Mouse (Mus musculus): ENCODE data around the gene Gm3164.
"Not testable (repeated sequence)": the region's sequence is repeated elsewhere in the genome, so short reads cannot be mapped to it uniquely, and the experiment has no call there.

Gene Gm3164

DNA sequence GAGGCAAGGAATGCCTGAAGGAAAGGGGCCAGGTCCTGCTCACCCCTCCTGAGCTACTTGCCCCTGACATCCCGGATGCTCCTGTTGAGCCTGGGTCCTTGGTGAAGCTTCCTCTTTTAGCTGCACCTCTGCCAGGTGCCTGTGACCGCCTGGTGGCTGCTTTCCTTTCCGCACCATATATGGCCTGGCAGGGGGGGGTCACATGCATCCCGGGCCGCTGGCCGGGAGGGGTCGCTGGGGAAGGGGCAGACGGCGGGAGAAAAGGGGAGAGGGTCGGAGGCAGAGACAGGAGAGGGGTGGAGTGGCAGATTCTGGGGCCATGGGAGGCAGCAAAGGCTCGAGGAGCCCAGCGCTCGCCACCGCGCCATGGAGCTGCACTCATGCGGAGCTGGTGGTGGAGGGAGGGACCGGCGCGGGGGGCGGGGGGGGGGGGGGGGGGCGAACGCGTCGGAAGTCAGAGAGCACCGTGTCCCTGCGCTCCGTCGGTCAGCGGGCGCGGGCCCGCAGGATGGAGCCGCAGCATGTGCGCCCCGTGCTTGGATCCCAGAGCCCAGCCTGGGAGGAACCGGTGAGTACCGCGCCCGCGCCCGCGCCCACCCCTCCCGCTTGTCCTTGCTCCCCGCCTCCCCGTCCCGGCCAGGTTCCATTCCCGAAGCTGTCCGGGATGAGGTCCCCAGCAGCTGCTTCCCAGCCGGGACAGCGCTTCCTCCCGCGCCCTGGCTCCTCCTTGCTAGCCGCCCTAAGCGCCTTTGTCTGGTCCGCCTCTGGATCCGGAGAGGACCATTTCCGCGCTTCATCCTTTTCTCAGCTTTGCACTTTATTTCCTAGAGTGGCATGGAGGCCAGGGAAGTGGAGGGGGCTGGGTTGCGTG is at the start of gene Gm3164:
Gm3164 (plus strand) TSS at position 484 of the 871 bp plus-strand sequence.
- not testable (repeated sequence) for DNase-seq (ENCODE audit: low read depth, low spot score)

DNA sequence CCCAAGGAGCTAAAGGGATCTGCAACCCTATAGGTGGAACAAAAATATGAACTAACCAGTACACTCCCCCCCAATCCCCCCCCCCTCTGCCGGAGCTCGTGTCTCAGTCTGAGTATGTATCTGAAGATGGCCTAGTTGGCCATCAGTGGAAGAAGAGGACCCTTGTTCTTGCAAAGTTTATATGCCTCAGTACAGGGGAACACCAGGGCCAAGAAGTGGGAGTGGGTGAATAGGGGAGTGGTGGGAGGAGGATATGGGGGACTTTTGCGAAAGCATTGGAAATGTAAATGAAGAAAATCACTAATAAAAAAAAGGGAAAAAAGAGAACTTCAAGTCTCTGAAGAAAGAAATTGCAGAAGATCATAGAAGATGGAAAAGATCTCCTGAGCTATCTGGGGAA is 46.3 kb upstream of the Gm3164 start:
- not testable (repeated sequence) for DNase-seq (ENCODE audit: low read depth, low spot score)

DNA sequence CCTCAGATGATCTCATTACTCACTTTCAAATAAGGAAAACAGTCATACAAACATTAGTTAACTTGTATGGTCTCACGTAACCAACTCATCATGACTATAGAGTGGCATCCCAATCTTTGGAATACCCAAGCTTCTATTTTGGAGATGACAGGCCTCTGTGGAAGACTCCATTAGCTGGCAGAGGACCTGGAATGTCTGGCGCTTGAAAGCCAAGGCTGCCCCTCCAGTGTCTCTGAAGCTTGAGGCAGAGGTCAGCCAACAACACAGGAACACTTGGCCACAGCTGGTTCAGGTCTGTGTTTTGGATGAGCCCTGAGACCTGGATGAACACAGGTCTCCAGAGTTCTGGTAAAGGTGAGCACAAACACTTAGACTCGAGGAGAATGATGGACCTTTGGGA is 45.6 kb upstream of the Gm3164 start:
- DNase-seq (ENCODE audit: low read depth, low spot score): not testable (repeated sequence)

DNA sequence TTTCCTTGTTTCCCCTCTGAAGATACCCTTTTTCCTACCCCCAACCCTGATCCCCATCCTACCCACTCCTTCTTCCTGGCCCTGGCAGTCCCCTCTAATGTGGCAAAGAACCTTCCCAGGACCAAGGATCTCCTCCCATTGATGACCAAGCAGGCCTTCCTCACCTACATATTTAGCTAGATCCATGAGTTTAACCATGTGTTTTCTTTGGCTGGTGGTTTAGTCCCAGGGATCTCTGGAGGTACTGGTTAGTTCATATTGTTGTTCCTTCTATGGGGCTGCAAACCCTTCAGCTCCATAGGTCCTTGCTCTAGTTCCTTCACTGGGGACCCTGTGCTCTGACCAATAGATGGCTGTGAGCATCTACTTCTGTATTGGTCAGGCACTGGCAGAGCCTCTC is 37.4 kb upstream of the Gm3164 start:
- not testable (repeated sequence) for DNase-seq (ENCODE audit: low read depth, low spot score)

DNA sequence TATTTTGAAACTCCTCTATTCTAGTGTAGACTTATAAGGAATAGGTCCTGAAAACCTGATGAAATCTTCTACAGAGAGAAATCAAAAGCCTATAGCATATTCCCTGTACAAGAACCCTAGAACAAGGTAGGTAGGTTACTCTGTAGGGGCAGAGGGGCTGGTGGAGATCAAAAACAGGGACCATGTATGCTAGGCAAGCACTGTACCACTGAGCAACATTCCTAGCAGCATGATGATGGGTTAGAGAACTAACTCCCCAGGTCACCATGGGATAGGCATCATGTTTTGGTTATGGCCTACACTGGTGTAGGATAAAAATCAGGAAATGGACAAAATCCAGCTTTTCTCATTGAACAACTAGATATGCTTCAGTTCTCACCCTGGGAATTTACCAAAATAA is 29.6 kb upstream of the Gm3164 start:
- not testable (repeated sequence) for DNase-seq (ENCODE audit: low read depth, low spot score)

DNA sequence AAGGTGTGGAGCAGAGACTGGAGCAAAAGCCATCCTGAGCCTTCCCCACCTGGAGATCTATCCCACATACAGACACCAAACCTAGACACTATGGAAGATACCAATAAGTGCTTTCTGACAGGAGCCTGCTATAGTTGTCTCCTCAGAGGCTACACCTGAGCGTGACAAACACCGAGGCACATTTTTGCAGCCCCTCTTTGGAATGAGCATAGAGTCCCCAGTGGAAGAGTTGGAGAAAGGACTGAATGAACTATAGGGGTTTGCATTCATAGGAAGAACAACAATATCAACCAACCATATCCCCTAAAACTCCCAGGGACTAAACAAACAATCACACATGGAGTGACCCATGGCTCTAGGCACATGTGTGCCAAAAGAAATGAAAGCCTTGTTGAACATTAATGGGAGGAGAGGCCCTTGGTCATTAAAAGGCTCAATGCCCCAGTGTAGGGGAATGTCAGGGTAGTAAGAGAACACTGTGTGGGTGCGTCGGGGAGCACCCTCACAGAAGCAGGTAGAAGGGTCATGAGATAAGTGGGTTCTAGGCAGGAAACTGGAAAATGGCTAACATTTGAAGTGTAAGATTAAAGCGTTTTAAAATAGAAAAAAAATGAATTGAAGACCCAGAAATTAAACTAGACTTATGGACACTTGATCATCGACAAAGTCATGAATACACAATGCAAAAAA is 22.3 kb upstream of the Gm3164 start:
- not testable (repeated sequence) for DNase-seq (ENCODE audit: low read depth, low spot score)

DNA sequence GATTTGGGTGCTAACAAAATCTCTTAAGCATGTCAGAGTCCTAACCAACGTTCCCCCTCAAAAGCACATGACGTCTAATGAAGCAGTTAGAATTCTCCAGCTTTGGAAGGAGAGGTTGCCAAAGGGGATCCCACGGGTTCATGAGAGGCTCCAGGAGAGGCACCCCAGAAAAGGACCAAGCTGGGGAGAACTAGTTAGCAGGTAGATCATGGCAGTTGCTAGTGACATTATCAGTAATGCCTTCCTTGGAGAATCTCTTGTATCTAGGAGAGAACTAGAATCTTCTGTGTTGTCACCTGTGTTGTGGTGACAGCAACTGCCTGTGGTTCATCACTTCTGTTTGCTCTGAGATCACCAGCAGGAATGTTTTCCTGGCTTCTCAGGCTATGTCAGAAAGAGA is 18.0 kb upstream of the Gm3164 start, which contains the start of gene Gm3159:
Gm3159 (plus strand) TSS at position 301 of the 400 bp plus-strand sequence.
- not testable (repeated sequence) for DNase-seq (ENCODE audit: low read depth, low spot score)

DNA sequence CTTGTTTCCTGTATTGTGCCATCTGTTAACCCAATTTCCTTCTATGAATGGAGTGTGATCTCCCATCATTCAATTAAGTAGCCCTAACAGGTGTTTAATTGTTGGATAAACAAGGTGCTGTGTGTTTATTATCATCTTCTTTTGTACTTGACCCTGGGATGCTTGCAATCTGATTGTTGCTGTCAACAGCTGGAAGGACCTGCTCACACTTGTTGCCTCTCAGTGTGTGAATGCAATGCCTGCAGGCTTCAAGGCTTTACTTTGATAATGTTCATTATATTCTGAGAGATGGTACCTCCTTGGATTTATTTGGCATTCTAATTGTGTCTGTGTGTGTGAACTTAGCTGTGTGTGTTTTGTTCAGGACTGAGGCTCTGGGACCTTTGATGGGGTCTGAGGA is 16.6 kb upstream of the Gm3164 start:
- DNase-seq (ENCODE audit: low read depth, low spot score): not testable (repeated sequence)

DNA sequence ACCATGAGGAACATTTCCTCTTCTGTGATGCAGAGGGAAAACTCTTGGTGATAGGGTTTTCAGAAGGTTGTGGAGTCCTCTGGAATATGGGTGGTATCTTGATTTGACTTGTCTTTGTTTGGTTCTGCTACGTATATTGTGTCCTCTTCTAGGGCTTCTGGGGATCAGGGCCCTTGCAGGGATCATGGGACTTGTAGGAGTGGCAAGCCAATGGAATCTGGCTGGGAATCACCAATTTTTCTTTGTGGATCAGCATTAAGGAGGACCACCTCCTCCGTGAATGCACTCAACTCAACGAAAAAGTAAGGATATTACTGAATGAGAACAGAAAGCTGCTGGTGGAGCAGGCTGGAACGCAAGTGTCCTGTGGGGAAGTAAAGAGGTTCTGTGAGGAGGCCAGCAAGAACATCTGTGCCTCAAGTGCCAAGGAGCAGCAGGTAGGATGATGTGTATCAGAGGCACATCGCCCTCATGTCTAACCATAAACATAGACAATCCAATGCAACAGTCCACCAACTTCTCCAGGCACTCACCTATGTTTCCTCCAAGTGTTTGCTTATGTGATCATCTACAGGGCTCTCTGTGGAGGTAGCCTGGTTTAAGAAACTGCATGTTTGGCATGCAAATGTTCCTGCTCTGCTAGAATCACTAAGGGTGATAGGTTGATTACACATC is 15.0 kb upstream of the Gm3164 start:
- DNase-seq (ENCODE audit: low read depth, low spot score): not testable (repeated sequence)

DNA sequence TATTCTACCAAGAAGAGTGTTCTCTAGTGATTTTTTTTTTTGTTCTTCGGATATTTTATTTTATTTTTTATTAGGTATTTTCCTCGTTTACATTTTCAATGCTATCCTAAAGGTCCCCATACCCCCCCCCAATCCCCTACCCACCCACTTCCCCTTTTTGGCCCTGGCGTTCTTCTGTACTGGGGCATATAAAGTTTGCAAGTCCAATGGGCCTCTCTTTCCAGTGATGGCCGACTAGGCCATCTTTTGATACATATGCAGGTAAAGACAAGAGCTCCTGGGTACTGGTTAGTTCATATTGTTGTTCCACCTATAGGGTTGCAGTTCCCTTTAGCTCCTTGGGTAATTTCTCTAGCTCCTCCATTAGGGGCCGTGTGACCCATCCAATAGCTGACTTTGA is 14.0 kb upstream of the Gm3164 start:
- not testable (repeated sequence) for DNase-seq (ENCODE audit: low read depth, low spot score)

DNA sequence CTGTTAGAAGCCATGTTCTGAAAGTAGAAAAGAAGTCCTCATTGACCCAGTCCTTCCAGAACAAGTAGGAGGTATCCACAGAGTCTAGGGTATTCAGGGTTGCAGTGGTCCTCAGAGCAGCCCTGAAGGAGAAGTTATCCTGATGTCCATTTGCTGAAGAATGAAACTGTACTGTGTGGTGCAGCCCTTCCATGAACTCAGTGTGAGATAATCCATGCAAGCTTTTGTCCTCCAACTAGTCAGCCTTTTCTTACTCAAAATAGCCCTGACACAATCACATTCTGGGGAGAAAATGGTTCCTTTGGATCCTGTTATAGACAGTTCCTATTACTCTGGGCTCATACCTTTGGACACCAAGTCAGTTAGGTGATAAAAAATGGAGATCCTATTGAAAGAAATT is 11.4 kb upstream of the Gm3164 start:
- not testable (repeated sequence) for DNase-seq (ENCODE audit: low read depth, low spot score)

DNA sequence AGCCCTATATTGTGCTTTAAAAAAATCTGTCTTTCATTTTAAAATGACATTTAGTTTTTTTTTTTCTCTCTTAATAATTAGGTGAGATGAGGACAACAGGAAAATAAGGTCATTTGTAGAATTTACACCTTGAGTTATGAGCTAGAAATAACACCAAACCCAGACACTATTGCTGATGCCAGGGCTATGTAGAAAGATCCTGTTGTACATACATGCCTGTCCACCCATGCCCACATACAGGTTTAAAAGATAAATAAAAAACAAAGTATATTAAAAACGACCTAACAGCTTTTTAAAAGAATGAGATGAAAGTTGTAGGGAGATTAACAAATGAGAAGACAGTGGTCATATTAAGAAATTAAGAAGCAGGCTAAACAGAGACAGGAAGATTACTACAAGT is 5.3 kb upstream of the Gm3164 start:
- not testable (repeated sequence) for DNase-seq (ENCODE audit: low read depth, low spot score)

DNA sequence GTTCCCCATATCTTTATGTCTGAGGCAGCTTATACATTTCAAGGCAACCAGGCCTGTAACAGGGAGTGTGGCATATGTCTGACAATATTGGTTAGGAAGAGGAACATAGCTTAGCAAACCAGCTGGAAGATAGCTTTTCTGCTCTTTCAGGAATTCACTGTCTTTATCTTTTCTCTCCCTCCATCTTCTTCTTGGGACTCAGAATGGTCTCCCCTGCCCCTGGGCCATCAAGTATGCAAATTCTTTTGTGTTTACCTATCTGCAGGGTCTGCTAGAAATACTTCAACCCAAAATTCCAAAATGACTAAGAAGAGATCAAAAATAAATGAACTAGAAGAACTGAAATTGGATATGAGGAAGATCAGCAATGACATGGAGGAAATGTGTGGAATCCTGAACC is 15.4 kb downstream of the Gm3164 start, which contains the start of gene Gm3173:
Gm3173 (plus strand) TSS at position 301 of the 400 bp plus-strand sequence.
- DNase-seq (ENCODE audit: low read depth, low spot score): not testable (repeated sequence)

DNA sequence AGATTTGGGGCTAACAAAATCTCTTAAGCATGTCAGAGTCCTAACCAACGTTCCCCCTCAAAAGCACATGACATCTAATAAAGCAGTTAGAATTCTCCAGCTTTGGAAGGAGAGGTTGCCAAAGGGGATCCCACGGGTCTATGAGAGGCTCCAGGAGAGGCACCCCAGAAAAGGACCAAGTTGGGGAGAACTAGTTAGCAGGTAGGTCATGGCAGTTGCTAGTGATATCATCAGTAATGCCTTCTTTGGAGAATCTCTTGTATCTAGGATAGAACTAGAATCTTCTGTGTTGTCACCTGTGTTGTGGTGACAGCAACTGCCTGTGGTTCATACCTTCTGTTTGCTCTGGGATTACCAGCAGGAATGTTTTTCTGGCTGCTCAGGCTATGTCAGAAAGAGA is 66.2 kb downstream of the Gm3164 start, which contains the start of gene Gm3182:
Gm3182 (plus strand) TSS at position 301 of the 400 bp plus-strand sequence.
- DNase-seq (ENCODE audit: low read depth, low spot score): not testable (repeated sequence)

Measured in 3T3-L1 (cell line).